Mouse (Mus musculus): ENCODE results near the gene Ppm1b. TPM values are rescaled to one million over a fixed set of nuclear protein-coding genes. Genes with fewer than 3 reads are reported as not detected.
A peak's percentile ranks its signal among the peaks of the same experiment; 100 is the strongest.

Ppm1b gene
- total and polyA plus RNA-seq, 3 experiments: 45.7 to 51.6 TPM; not detected in 1

DNA sequence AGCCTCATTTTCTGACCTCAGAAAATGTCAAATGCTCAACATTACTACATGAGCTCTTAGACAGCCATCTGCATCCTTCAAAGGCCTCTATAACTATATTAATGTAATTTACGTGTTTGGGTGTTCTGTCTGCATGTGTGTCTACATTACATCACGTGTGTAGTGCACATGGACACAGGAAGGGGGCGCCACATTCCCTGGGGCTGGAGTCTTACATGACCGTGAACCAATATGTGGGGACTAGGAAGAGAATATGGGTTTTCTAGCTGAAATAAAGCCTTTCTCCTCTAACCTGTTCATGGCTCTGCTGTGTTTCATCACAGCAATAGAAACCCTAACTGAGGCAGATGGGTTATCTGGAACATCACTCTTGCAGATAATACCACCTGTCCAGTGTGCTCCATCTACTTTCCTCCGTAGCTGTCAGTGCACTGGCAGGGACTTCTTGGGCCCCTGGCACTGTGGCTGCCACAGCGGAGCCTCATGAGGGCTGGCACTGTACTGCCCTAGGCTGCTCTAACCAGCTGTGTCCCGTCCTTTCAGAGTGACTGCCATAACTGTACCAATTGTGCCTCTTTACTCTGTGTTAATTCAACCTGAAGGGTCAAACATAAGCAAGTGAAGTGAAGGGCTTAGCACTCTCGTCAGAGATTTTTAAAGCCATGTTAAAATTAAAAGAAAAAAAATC is 114.7 kb downstream of the Ppm1b start:
- Histone ChIP-seq H3K9ac (ENCODE audit: control insufficient read depth, low read depth, low read length, poor library complexity, severe bottlenecking) (no peak overlapping the region), H3K4me3 (ENCODE audit: control insufficient read depth in 1 of 2, insufficient read depth in 1 of 2, low read depth in 2 of 2, low read length in 2 of 2) (no peak overlapping the region), H3K79me2 (ENCODE audit: control insufficient read depth, insufficient read depth, low read length, poor library complexity) (no peaks in the 10 kb centered on the region), H3K4me1 (ENCODE audit: control insufficient read depth in 1 of 2, insufficient read depth in 2 of 2, low read length in 2 of 2) (no peaks in the 10 kb centered on the region), H3K27me3 (ENCODE audit: control insufficient read depth in 1 of 2, insufficient read depth in 2 of 2, low read length in 2 of 2) (no peaks in the 10 kb centered on the region), H3K36me3 (ENCODE audit: control insufficient read depth in 1 of 2, insufficient read depth in 2 of 2, low read length in 2 of 2) (no peaks in the 10 kb centered on the region; a peak in 1 of 4 replicates), H3K9me3 (replicated peaks; ENCODE audit: insufficient read depth, low read length) (no peaks in the 10 kb centered on the region), H3K27ac (ENCODE audit: control insufficient read depth, low read depth, low read length) (no peak overlapping the region)
- no peak for DNase-seq (ENCODE audit: low read depth, low spot score)
- no peak for TF ChIP-seq JUND (IDR thresholded peaks at IDR 0.05; ENCODE audit: low read depth, low read length)
- peak; percentile 36 to 52 (median 49) for TF ChIP-seq CTCF (IDR thresholded peaks at IDR 0.05 in 2 of 3, conservative IDR thresholded peaks at IDR 0.05 in 1 of 3; ENCODE audit: control insufficient read depth in 1 of 3, insufficient read depth in 1 of 3, low read depth in 2 of 3, low read length in 3 of 3, poor library complexity in 1 of 3, severe bottlenecking in 1 of 3)

DNA sequence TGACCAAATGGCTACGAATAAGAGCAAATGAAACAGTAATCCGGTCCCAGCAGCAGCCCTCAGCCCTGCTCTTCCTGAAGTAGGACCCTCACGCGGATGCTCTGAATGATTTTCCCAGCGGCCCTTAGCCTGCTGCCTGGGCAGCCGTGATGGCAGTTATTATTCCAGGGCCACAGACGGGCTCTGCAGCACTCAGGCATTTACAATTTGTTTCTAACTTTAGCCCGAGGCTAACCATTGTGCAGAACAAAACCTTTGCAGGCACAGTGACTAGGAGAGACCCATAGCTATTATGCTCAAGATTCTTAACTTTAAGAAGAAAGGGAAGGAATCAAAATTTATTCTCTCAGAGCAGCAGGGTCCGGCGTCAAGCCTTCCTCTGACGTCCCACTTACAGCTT is 115.8 kb downstream of the Ppm1b start:
- Histone ChIP-seq H3K36me3 (ENCODE audit: control insufficient read depth in 1 of 2, insufficient read depth in 2 of 2, low read length in 2 of 2) (no peaks in the 10 kb centered on the region; a peak in 1 of 4 replicates), H3K27me3 (ENCODE audit: control insufficient read depth in 1 of 2, insufficient read depth in 2 of 2, low read length in 2 of 2) (no peaks in the 10 kb centered on the region), H3K9ac (ENCODE audit: control insufficient read depth, low read depth, low read length, poor library complexity, severe bottlenecking) (no peak overlapping the region), H3K27ac (ENCODE audit: control insufficient read depth, low read depth, low read length) (no peak overlapping the region), H3K4me3 (ENCODE audit: control insufficient read depth in 1 of 2, insufficient read depth in 1 of 2, low read depth in 2 of 2, low read length in 2 of 2) (no peak overlapping the region), H3K4me1 (ENCODE audit: control insufficient read depth in 1 of 2, insufficient read depth in 2 of 2, low read length in 2 of 2) (no peaks in the 10 kb centered on the region), H3K79me2 (ENCODE audit: control insufficient read depth, insufficient read depth, low read length, poor library complexity) (no peaks in the 10 kb centered on the region), H3K9me3 (replicated peaks; ENCODE audit: insufficient read depth, low read length) (no peaks in the 10 kb centered on the region)
- no peak for DNase-seq (ENCODE audit: low read depth, low spot score)
- TF ChIP-seq CHD2 (IDR thresholded peaks at IDR 0.05; ENCODE audit: low read length) (no peak), HCFC1 (IDR thresholded peaks at IDR 0.05; ENCODE audit: low read depth, low read length) (no peak), EP300 (IDR thresholded peaks at IDR 0.05; ENCODE audit: low read depth in 1 of 2, low read length in 2 of 2) (no peak), GATA1 (IDR thresholded peaks at IDR 0.05; ENCODE audit: low read depth, low read length) (no peak), KAT2A (conservative IDR thresholded peaks at IDR 0.05; ENCODE audit: low read depth, low read length) (no peak), POLR2AphosphoS5 (IDR thresholded peaks at IDR 0.05; ENCODE audit: borderline replicate concordance, low read depth, low read length) (no peak), USF2 (IDR thresholded peaks at IDR 0.05; ENCODE audit: borderline replicate concordance in 1 of 2, insufficient read depth in 1 of 2, low read depth in 1 of 2, low read length in 2 of 2) (no peak), MAZ (IDR thresholded peaks at IDR 0.05; ENCODE audit: low read depth, low read length) (no peak), ZC3H11A (IDR thresholded peaks at IDR 0.05; ENCODE audit: low read depth, low read length) (no peak), MAX (IDR thresholded peaks at IDR 0.05; ENCODE audit: low read length) (no peak), TCF12 (IDR thresholded peaks at IDR 0.05; ENCODE audit: low read depth, low read length) (no peak), NELFE (IDR thresholded peaks at IDR 0.05; ENCODE audit: low read depth, low read length) (no peak), CHD1 (IDR thresholded peaks at IDR 0.05; ENCODE audit: low read depth, low read length) (no peak), RAD21 (IDR thresholded peaks at IDR 0.05; ENCODE audit: low read depth, low read length) (no peak), TBP (IDR thresholded peaks at IDR 0.05; ENCODE audit: low read depth, low read length) (no peak), USF1 (IDR thresholded peaks at IDR 0.05; ENCODE audit: low read depth, low read length) (no peak), NRF1 (IDR thresholded peaks at IDR 0.05; ENCODE audit: insufficient read depth, low read depth, low read length, poor library complexity, severe bottlenecking) (no peak), JUND (IDR thresholded peaks at IDR 0.05; ENCODE audit: low read depth, low read length) (no peak), ZKSCAN1 (IDR thresholded peaks at IDR 0.05; ENCODE audit: low read depth, low read length) (no peak), MYC (IDR thresholded peaks at IDR 0.05; ENCODE audit: low read depth, low read length) (no peak)

Measured in MEL (cell line).